Mouse (Mus musculus): Measurements from ENCODE around the gene Eef1a1. TPM values are rescaled to one million over a fixed set of nuclear protein-coding genes. Genes with fewer than 3 reads are reported as not detected.
A peak's percentile ranks its signal among the peaks of the same experiment; 100 is the strongest.

The Eef1a1 gene
- polyA plus RNA-seq (2014; fragmentation: Nextera tagmentation; extraction: Ambion mirVana), result 4,536 and 4,551 TPM in 2 replicates

DNA sequence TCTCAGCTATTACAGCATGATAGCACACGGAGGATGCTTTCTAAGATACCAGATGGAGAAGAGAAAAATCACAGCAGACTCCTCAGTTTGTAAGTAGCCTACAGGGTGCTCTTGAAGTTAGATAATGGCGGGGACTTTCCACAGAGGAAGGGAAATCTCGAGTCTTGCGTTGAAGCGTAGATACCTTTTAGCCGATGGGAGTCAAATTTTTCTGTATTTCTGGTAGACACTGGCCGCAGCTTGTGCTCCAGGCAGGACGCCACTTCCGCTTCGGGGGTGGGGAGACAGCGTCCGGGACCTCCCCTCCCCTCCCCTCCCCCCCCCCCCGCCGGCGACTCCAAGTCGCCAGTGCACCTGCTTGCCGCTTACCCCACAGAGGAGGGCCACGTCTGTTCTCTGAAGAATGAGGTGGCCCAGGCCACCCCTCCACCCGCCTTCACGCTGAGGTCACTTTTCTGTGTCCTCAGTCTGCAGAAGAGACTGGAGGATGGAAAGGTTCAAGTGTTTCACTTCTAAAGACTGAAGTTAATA lies at the start of gene Eef1a1:
Eef1a1 (minus strand) TSS at position 262 of the 531 bp plus-strand sequence.
- Histone ChIP-seq H3K27me3 (replicated peaks; ENCODE audit: control insufficient read depth, insufficient read depth, low read length) (no peaks in the 10 kb centered on the region), H3K36me3 (ENCODE audit: control insufficient read depth, insufficient read depth, low read length) (no peaks in the 10 kb centered on the region), H3K9me3 (ENCODE audit: control insufficient read depth, low read length) (no peaks in the 10 kb centered on the region), H3K27ac (ENCODE audit: low read depth, low read length) (no peak within 1 kb of the TSS), H3K4me1 (replicated peaks; ENCODE audit: control insufficient read depth, insufficient read depth, low read length) (no peaks in the 10 kb centered on the region), H3K4me2 (peak within 1 kb of the TSS; percentile 66), H3K4me3 (ENCODE audit: low read depth, low read length) (peak within 1 kb of the TSS; percentile 43), H3K9ac (ENCODE audit: low read depth, low read length) (peak within 1 kb of the TSS; percentile 50; the same call in 1 of the 2 replicates)
- ATAC-seq (replicated peaks; ENCODE audit: low FRiP score) (peak; percentile 42; the same call in 1 of the 2 replicates), DNase-seq (ENCODE audit: low spot score) (peak; percentile 51)
- WGBS, result 3% methylated on average over 17 of the region's 20 CpGs

- Histone ChIP-seq H3K9ac (ENCODE audit: low read depth, low read length) (peak overlapping the region; percentile 6; the same call in 1 of the 2 replicates), H3K36me3 (ENCODE audit: control insufficient read depth, insufficient read depth, low read length) (no peaks in the 10 kb centered on the region), H3K27ac (ENCODE audit: low read depth, low read length) (no peak overlapping the region), H3K4me3 (ENCODE audit: low read depth, low read length) (no peak overlapping the region), H3K4me1 (replicated peaks; ENCODE audit: control insufficient read depth, insufficient read depth, low read length) (no peaks in the 10 kb centered on the region; the same call in none of the 2 replicates), H3K9me3 (ENCODE audit: control insufficient read depth, low read length) (no peaks in the 10 kb centered on the region), H3K4me2 (no peak overlapping the region), H3K27me3 (replicated peaks; ENCODE audit: control insufficient read depth, insufficient read depth, low read length) (no peaks in the 10 kb centered on the region)
- ATAC-seq (replicated peaks; ENCODE audit: low FRiP score) (no peak), DNase-seq (ENCODE audit: low spot score) (no peak)
- 37% methylated on average over 6 of the region's 6 CpGs for WGBS
Measured at GRCm38 (mm10) chr9:78538421-78538820, 49.5 kb upstream of the Eef1a1 start.

DNA sequence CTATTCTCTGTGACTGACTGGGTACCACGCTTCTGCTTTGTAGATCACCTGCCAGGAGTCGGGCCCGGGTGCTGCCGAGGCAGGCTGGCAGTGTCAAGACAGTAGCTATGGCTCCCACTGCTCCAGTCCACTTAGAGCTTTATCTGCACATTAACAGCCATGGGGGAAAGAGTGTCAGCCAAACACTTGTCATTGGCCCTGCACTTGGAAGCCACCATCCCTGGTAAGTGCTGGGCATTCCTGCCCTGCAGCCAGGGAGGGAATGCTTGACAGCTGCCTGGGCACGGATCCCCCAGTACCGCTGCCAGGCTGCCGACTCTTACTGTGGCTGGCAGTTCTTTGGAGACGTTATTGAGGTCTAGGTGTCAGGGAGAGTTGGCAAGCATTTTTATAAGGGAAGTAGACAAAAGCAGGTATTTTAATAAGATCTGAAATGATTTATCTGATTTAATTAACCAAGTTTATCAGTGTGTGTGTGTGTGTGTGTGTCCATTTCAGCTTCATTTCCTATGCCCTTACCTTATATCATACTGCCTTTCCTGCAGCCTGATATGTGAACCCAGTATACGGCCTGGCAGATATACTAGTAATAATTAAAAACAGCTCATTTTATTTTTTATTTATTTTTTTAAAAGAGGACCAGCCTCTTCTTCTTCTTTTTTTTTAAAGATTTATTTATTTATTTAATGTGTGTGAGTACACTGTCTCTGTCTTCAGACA lies 48.4 kb upstream of the Eef1a1 start:
- H3K4me1 ChIP-seq (replicated peaks; ENCODE audit: control insufficient read depth, insufficient read depth, low read length), result peaks cover under 1% of the 10 kb centered on the region
- DNase-seq (ENCODE audit: low spot score) (no peak), ATAC-seq (replicated peaks; ENCODE audit: low FRiP score) (no peak)
- no peak overlapping the region for H3K4me2 ChIP-seq
- H3K27ac ChIP-seq (ENCODE audit: low read depth, low read length), result no peak overlapping the region
- 84% methylated on average over 9 of the region's 9 CpGs for WGBS
- H3K9ac ChIP-seq (ENCODE audit: low read depth, low read length), result no peak overlapping the region
- H3K4me3 ChIP-seq (ENCODE audit: low read depth, low read length), result no peak overlapping the region
- no peaks in the 10 kb centered on the region for H3K36me3 ChIP-seq (ENCODE audit: control insufficient read depth, insufficient read depth, low read length)
- H3K27me3 ChIP-seq (replicated peaks; ENCODE audit: control insufficient read depth, insufficient read depth, low read length), result no peaks in the 10 kb centered on the region
- no peaks in the 10 kb centered on the region for H3K9me3 ChIP-seq (ENCODE audit: control insufficient read depth, low read length)

DNA sequence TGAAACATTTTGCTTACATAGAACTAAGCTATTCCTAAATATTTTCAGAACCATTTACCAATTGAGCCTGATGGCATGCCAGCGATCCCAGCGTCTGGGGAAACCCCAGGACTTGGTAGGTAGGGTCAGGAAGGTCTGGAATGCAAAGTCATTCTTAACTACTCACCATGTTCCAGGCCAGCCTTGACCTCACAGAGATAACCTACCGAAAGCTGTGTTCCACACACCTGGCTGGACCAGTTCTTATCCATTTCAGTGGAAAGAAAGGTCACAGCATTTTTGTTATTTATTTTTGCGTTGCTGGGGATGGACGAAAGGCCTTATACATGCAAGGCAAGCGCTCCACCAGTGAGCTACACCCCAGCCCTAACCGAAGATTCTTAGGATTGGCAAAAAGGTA lies 45.7 kb upstream of the Eef1a1 start:
- ATAC-seq (replicated peaks; ENCODE audit: low FRiP score) (no peak), DNase-seq (ENCODE audit: low spot score) (no peak)
- Histone ChIP-seq H3K9ac (ENCODE audit: low read depth, low read length) (no peak overlapping the region), H3K36me3 (ENCODE audit: control insufficient read depth, insufficient read depth, low read length) (no peaks in the 10 kb centered on the region), H3K9me3 (ENCODE audit: control insufficient read depth, low read length) (no peaks in the 10 kb centered on the region), H3K4me1 (replicated peaks; ENCODE audit: control insufficient read depth, insufficient read depth, low read length) (peaks cover 4% of the 10 kb centered on the region), H3K4me3 (ENCODE audit: low read depth, low read length) (no peak overlapping the region), H3K27ac (ENCODE audit: low read depth, low read length) (no peak overlapping the region), H3K27me3 (replicated peaks; ENCODE audit: control insufficient read depth, insufficient read depth, low read length) (no peaks in the 10 kb centered on the region), H3K4me2 (no peak overlapping the region)
- WGBS, result 85% methylated on average over 7 of the region's 7 CpGs

DNA sequence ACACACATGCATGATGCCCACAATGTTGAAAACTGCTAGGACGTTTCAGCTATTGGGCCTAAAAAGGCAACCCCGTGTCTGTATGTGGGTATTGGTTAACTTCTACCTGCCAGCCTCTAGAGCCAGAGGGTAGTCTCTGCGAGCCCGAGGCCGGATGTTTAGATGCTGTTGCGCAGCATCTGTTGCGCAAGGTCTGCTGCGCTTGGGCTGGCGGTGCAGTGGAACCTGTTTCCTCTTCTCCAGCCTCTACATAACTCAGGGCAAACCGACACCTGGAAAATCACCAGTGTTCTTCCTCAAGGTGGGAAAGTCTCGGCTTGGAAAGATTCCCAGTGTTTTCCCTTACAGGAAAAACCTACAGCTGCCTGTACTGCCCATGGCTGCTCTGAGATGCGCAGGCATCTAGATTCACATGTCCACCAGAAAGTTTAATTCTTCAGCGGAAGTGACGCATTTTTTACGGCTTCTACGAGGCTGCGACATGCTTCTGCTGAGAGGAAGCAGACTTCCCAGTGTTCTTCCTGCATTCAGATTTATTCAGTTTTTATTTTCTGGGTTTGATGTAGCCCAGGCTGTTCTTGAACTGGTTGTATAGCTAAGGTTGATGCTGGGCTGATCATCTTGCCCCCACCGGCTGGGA lies 44.5 kb upstream of the Eef1a1 start:
- Histone ChIP-seq H3K4me3 (ENCODE audit: low read depth, low read length) (no peak overlapping the region), H3K4me2 (no peak overlapping the region; the same call in 1 of the 2 replicates), H3K27me3 (replicated peaks; ENCODE audit: control insufficient read depth, insufficient read depth, low read length) (no peaks in the 10 kb centered on the region), H3K27ac (ENCODE audit: low read depth, low read length) (peak overlapping the region; percentile 77; the same call in 1 of the 2 replicates), H3K9ac (ENCODE audit: low read depth, low read length) (no peak overlapping the region), H3K4me1 (replicated peaks; ENCODE audit: control insufficient read depth, insufficient read depth, low read length) (peaks cover 4% of the 10 kb centered on the region), H3K36me3 (ENCODE audit: control insufficient read depth, insufficient read depth, low read length) (no peaks in the 10 kb centered on the region), H3K9me3 (ENCODE audit: control insufficient read depth, low read length) (no peaks in the 10 kb centered on the region)
- 57% methylated on average over 18 of the region's 18 CpGs for WGBS
- DNase-seq (ENCODE audit: low spot score) (no peak), ATAC-seq (replicated peaks; ENCODE audit: low FRiP score) (peak; percentile 62)

DNA sequence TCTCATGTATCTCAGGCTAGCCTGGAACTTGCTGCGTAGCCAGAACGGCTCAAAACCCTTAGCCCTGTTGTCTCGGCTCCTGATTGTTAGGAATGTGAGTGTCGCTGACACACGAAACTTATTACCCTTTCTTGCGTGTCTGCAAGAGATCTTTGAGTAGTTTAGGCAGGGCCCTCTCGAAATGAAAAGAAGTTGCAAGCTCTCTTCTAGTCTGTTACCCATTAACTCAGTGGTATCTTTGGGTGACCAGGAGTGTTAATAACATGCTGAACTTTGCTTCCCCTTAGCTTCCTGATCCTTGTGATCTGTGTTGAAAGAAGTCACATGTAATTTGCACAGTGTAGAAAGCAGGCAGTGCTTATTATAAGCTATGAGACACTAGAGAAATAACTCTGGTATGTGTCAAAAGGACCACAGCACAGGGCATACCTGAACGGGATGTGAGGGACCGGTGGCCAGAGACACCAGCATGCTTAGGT lies 43.4 kb upstream of the Eef1a1 start:
- Histone ChIP-seq H3K27ac (ENCODE audit: low read depth, low read length) (peak overlapping the region; percentile 77), H3K4me2 (peak overlapping the region; percentile 23)
- ATAC-seq (replicated peaks; ENCODE audit: low FRiP score), result 0 out of 2 replicates have a peak, but pooled peaks have one; percentile 5

DNA sequence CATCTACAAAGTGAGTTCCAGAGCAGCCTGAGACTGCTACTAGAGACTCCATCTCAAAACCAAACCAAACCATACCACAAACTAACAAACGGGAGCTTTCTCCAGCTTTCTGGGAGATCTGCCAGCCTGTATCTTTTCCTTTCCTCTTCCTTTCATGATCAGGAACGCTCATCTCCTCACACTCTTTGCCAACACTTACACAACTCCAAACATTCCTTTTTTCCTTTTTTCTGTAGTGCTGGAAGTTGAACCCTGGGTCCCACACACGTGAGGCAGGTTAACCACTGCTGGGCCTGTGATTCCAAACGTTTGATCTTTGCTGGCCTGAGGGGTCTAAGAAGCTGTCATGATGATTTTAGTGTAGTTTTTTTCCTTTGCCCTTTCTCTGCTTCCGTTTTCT lies 42.9 kb upstream of the Eef1a1 start:
- no peak for ATAC-seq (replicated peaks; ENCODE audit: low FRiP score)
- peak overlapping the region; percentile 77 for H3K27ac ChIP-seq (ENCODE audit: low read depth, low read length)
- 44% methylated on average over 5 of the region's 5 CpGs for WGBS

More for the DNA sequence above, 43.4 kb upstream of the Eef1a1 start:
- Histone ChIP-seq H3K9me3 (ENCODE audit: control insufficient read depth, low read length) (no peaks in the 10 kb centered on the region), H3K9ac (ENCODE audit: low read depth, low read length) (no peak overlapping the region), H3K27me3 (replicated peaks; ENCODE audit: control insufficient read depth, insufficient read depth, low read length) (no peaks in the 10 kb centered on the region), H3K36me3 (ENCODE audit: control insufficient read depth, insufficient read depth, low read length) (no peaks in the 10 kb centered on the region), H3K4me3 (ENCODE audit: low read depth, low read length) (no peak overlapping the region), H3K4me1 (replicated peaks; ENCODE audit: control insufficient read depth, insufficient read depth, low read length) (peaks cover 8% of the 10 kb centered on the region)
- DNase-seq (ENCODE audit: low spot score), result no peak
- WGBS, result 60% methylated on average over 9 of the region's 9 CpGs

DNA sequence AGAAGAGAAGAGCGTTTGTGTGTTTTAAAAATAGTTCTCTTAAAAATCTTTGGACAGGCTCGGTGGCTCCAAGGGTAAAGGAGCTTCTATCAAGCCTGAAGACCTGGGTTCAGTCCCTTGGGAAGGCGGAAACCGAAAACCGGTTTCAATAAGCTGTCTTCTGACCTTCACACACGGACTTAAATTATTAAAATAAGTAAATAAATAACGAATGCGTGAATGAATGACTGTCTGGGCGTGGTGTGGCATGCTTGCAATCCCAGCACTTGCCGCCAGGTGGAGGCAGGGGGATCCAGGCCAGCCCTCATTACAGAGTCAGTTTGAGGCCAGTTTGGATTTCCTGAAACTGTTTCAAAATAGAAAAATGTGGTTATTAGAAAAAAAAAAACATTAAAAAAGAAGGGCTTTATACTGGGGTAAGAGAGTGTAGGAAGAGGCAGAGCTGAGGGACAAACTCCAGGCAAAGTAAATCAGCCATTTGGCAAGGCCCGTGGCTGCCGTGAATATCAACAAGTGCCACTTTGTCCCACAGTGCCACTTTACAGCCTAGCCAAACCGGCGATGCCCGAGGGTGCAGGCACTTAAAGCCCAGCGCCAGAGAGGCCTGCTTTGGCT lies 38.9 kb upstream of the Eef1a1 start:
- peak overlapping the region; percentile 59 for H3K9ac ChIP-seq (ENCODE audit: low read depth, low read length)
- peak overlapping the region; percentile 96 for H3K4me2 ChIP-seq
- ATAC-seq (replicated peaks; ENCODE audit: low FRiP score), result peak; percentile 74
- H3K27me3 ChIP-seq (replicated peaks; ENCODE audit: control insufficient read depth, insufficient read depth, low read length), result no peaks in the 10 kb centered on the region
- peak overlapping the region; percentile 79 for H3K27ac ChIP-seq (ENCODE audit: low read depth, low read length)
- H3K4me3 ChIP-seq (ENCODE audit: low read depth, low read length), result peak overlapping the region; percentile 56
- H3K36me3 ChIP-seq (ENCODE audit: control insufficient read depth, insufficient read depth, low read length), result peaks cover 3% of the 10 kb centered on the region; the same call in 1 of the 2 replicates
- no peaks in the 10 kb centered on the region for H3K9me3 ChIP-seq (ENCODE audit: control insufficient read depth, low read length)
- 6% methylated on average over 16 of the region's 16 CpGs for WGBS
- peaks cover 15% of the 10 kb centered on the region for H3K4me1 ChIP-seq (replicated peaks; ENCODE audit: control insufficient read depth, insufficient read depth, low read length)
- DNase-seq (ENCODE audit: low spot score), result peak; percentile 82

More for the DNA sequence above, 42.9 kb upstream of the Eef1a1 start:
- Histone ChIP-seq H3K9ac (ENCODE audit: low read depth, low read length) (no peak overlapping the region), H3K27me3 (replicated peaks; ENCODE audit: control insufficient read depth, insufficient read depth, low read length) (no peaks in the 10 kb centered on the region), H3K36me3 (ENCODE audit: control insufficient read depth, insufficient read depth, low read length) (no peaks in the 10 kb centered on the region), H3K9me3 (ENCODE audit: control insufficient read depth, low read length) (no peaks in the 10 kb centered on the region), H3K4me1 (replicated peaks; ENCODE audit: control insufficient read depth, insufficient read depth, low read length) (peaks cover 12% of the 10 kb centered on the region), H3K4me3 (ENCODE audit: low read depth, low read length) (no peak overlapping the region), H3K4me2 (peak overlapping the region; percentile 23; the same call in 1 of the 2 replicates)
- DNase-seq (ENCODE audit: low spot score), result no peak
